Mouse (Mus musculus) left cerebral cortex, adult 11 months (tissue): ENCODE measurements around the gene Cyp4f37.
"Not testable (repeated sequence)": the region's sequence is repeated elsewhere in the genome, so short reads cannot be mapped to it uniquely, and the experiment has no call there.

Experiments
- DNase-seq: peaks from one replicate; pipeline ENCODE4 v3.0.0; 2022; ENCODE audit warnings: low spot score

Cyp4f37 gene

GRCm38 (mm10) chr17:32621018-32621417 lies at the start of gene Cyp4f37:
TSS of gene Cyp4f37 (plus strand) at chr17:32621309.
- not testable (repeated sequence) for DNase-seq

GRCm38 (mm10) chr17:32573286-32573685 lies 47.8 kb upstream of the Cyp4f37 start:
- DNase-seq, result not testable (repeated sequence)

GRCm38 (mm10) chr17:32577496-32578186 lies 43.5 kb upstream of the Cyp4f37 start:
- no peak for DNase-seq

GRCm38 (mm10) chr17:32596494-32596893 lies 24.6 kb upstream of the Cyp4f37 start:
- DNase-seq, result no peak

GRCm38 (mm10) chr17:32608055-32608454 lies 13.1 kb upstream of the Cyp4f37 start:
- DNase-seq, result no peak

- DNase-seq, result not testable (repeated sequence)
Observed at GRCm38 (mm10) chr17:32610231-32610630, 10.9 kb upstream of the Cyp4f37 start.

- no peak for DNase-seq
Observed at GRCm38 (mm10) chr17:32610896-32611295, 10.2 kb upstream of the Cyp4f37 start.

GRCm38 (mm10) chr17:32612417-32612816 lies 8.7 kb upstream of the Cyp4f37 start:
- no peak for DNase-seq

- DNase-seq, result no peak
Observed at GRCm38 (mm10) chr17:32617252-32617651, 3.9 kb upstream of the Cyp4f37 start.

- not testable (repeated sequence) for DNase-seq
Observed at GRCm38 (mm10) chr17:32629726-32630125, 8.6 kb downstream of the Cyp4f37 start.

GRCm38 (mm10) chr17:32631936-32632335 lies 10.8 kb downstream of the Cyp4f37 start:
- DNase-seq, result no peak

- DNase-seq, result not testable (repeated sequence)
Observed at GRCm38 (mm10) chr17:32634242-32634971, 13.3 kb downstream of the Cyp4f37 start.

- DNase-seq, result peak; percentile 60
Observed at GRCm38 (mm10) chr17:32634972-32635314, 13.8 kb downstream of the Cyp4f37 start.

GRCm38 (mm10) chr17:32636341-32636740 lies 15.2 kb downstream of the Cyp4f37 start:
- no peak for DNase-seq

GRCm38 (mm10) chr17:32637151-32637550 lies 16.0 kb downstream of the Cyp4f37 start:
- no peak for DNase-seq

- DNase-seq, result no peak
Observed at GRCm38 (mm10) chr17:32646631-32647030, 25.5 kb downstream of the Cyp4f37 start.

GRCm38 (mm10) chr17:32653860-32654259 lies 32.8 kb downstream of the Cyp4f37 start:
- DNase-seq, result no peak

- no peak for DNase-seq
Observed at GRCm38 (mm10) chr17:32657041-32657440, 35.9 kb downstream of the Cyp4f37 start.

- DNase-seq, result no peak
Observed at GRCm38 (mm10) chr17:32658246-32658645, 37.1 kb downstream of the Cyp4f37 start.

- DNase-seq, result no peak
Observed at GRCm38 (mm10) chr17:32658712-32659111, 37.6 kb downstream of the Cyp4f37 start, which contains the start of gene Cyp4f40. TSS of gene Cyp4f40 (plus strand) at chr17:32658900.

GRCm38 (mm10) chr17:32673976-32674375 lies 52.9 kb downstream of the Cyp4f37 start:
- DNase-seq, result no peak

GRCm38 (mm10) chr17:32676040-32676635 lies 55.0 kb downstream of the Cyp4f37 start:
- no peak for DNase-seq

GRCm38 (mm10) chr17:32680404-32680803 lies 59.3 kb downstream of the Cyp4f37 start:
- DNase-seq, result peak; percentile 8
